Mouse (Mus musculus): Measurements from ENCODE around the gene Brinp2. TPM values are rescaled to one million over a fixed set of nuclear protein-coding genes. Genes with fewer than 3 reads are reported as not detected.

Gene Brinp2
- total RNA-seq, 2 experiments from 2014 or later: 0.18 to 0.22 TPM

GRCm38 (mm10) chr1:158221048-158221447 is 135.1 kb downstream of the Brinp2 start:
- no peak for DNase-seq

- DNase-seq: no peak
Measured at GRCm38 (mm10) chr1:158220148-158220547, 136.0 kb downstream of the Brinp2 start.

- DNase-seq: no peak
Measured at GRCm38 (mm10) chr1:158218750-158219149, 137.4 kb downstream of the Brinp2 start.

- DNase-seq: no peak
Measured at GRCm38 (mm10) chr1:158218294-158218693, 137.8 kb downstream of the Brinp2 start.

- no peak for DNase-seq
Measured at GRCm38 (mm10) chr1:158215581-158215980, 140.5 kb downstream of the Brinp2 start.

- DNase-seq: no peak
Measured at GRCm38 (mm10) chr1:158214743-158215142, 141.4 kb downstream of the Brinp2 start.

GRCm38 (mm10) chr1:158213736-158214135 is 142.4 kb downstream of the Brinp2 start:
- peak in 1 of 2 experiments; percentile 2 for DNase-seq

- DNase-seq: no peak
Measured at GRCm38 (mm10) chr1:158207620-158208019, 148.5 kb downstream of the Brinp2 start.

- no peak for DNase-seq
Measured at GRCm38 (mm10) chr1:158202932-158203331, 153.2 kb downstream of the Brinp2 start.

Other genes starting within 250 kb of the Brinp2 start
- 1 to 10 TPM in 1 of 2 experiments, under 1 TPM in 1; 0.46 to 1.1 TPM for gene Astn1, start 5.9 kb upstream of the Brinp2 start, total RNA-seq (2021)